Mouse (Mus musculus) cortical plate, adult 2 months (tissue): ENCODE results near the gene Unc5b. TPM values are rescaled to one million over a fixed set of nuclear protein-coding genes. Genes with fewer than 3 reads are reported as not detected.
A peak's percentile ranks its signal among the peaks of the same experiment; 100 is the strongest.

Experiments
- H3K27ac ChIP-seq: fragments of 200-500 bp; 2 replicates; pipeline ENCODE4 v1.5.1; 2012; ENCODE audit warnings: low read length, control low read depth, inconsistent platforms; ENCODE audit not compliant: insufficient read depth
- H3K4me1 ChIP-seq: fragments of 200-500 bp; 2 replicates; pipeline ENCODE4 v1.6.1; 2011; ENCODE audit warnings: low read length; ENCODE audit not compliant: control insufficient read depth, insufficient read depth
- H3K4me3 ChIP-seq: fragments of 200-500 bp; 2 replicates; pipeline ENCODE4 v1.5.1; 2011; ENCODE audit warnings: mild to moderate bottlenecking, low read length, control low read depth; ENCODE audit not compliant: insufficient read depth
- CTCF ChIP-seq: fragments of 200-500 bp; IDR thresholded peaks from 2 replicates; pipeline ENCODE4 v1.5.1; 2011; ENCODE audit warnings: mild to moderate bottlenecking, control low read depth, low read length; ENCODE audit not compliant: insufficient read depth; ENCODE audit errors: extremely low read depth
- POLR2A ChIP-seq: fragments of 200-500 bp; IDR thresholded peaks from 2 replicates; pipeline ENCODE4 v1.6.1; 2011; ENCODE audit warnings: mild to moderate bottlenecking, low read length, control low read depth; ENCODE audit not compliant: insufficient read depth; ENCODE audit errors: extremely low read depth
- polyA plus RNA-seq: library from polyadenylated mRNA; depleted of rRNA; stranded (reverse); fragments of >200 nt; gene quantifications from 2 replicates; pipeline ENCODE4 v1.2.3, GENCODE M21; 2012

Gene Unc5b
- polyA plus RNA-seq, 1 experiment, result 9.8 TPM

DNA sequence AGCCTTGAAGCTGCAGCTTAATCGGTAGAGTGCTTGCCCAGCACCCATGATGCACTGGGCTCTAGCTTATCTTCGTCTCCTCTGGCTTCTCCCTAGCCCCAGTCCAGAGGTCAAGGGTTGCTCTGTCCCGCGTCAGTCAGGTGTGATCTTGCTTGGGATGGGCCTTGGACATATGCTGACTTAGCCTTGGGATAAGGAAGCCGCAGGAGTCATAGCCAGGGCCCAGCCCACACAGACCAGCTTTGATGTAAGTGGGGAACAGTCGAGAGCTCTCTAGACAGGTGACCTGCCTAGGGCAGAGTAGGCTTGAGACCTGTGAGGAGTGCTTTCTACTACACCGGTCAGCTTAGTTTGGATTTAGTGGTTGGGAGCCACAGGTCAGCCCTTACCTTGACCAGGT lies 64.0 kb downstream of the Unc5b start:
- H3K27ac ChIP-seq, result no peak overlapping the region
- TF ChIP-seq CTCF (no peak), POLR2A (no peak)
- no peaks in the 10 kb centered on the region for H3K4me1 ChIP-seq
- H3K4me3 ChIP-seq, result no peak overlapping the region

DNA sequence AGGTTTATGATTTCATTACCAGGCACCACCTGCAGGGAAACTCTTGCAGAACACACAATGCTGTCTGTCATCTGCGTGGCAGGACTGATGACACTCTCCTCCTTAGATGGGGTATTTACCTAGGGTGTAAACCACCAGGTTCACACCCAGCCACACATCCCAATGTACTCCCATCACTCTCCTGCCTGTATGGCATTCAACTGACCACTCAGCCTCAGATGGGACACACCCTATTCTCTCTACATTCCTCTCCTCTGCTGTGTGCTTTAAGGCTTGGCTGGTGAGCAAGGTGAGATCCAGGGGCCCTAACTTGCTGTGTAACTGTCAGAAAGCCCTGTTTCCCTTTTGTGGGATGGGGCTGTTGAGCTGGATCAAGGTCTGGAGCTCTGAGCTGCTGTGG lies 69.3 kb downstream of the Unc5b start:
- TF ChIP-seq CTCF (no peak), POLR2A (no peak)
- Histone ChIP-seq H3K4me3 (no peak overlapping the region), H3K27ac (no peak overlapping the region), H3K4me1 (no peaks in the 10 kb centered on the region)

DNA sequence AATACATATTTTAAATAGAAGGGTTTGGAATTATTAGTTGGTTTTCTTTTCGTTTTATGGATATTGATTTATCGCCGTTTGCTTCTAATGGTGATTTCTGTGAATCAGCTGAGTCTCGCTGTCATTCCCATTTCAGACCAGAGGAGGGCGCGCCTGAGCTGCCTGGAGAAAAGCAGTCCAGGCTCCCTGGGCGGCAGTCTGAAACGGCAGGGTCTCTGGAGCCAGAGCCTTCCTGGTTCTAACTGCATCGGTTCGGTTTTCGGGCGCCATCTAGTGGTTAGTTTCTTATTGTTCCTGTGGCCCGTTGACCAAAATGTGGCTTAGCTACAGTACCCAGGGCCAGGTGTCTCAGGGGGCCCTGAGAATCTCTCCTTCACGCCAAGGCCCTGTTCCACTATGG lies 71.0 kb downstream of the Unc5b start:
- Histone ChIP-seq H3K27ac (no peak overlapping the region), H3K4me1 (no peaks in the 10 kb centered on the region), H3K4me3 (no peak overlapping the region)
- TF ChIP-seq CTCF (peak; percentile 86), POLR2A (no peak)

DNA sequence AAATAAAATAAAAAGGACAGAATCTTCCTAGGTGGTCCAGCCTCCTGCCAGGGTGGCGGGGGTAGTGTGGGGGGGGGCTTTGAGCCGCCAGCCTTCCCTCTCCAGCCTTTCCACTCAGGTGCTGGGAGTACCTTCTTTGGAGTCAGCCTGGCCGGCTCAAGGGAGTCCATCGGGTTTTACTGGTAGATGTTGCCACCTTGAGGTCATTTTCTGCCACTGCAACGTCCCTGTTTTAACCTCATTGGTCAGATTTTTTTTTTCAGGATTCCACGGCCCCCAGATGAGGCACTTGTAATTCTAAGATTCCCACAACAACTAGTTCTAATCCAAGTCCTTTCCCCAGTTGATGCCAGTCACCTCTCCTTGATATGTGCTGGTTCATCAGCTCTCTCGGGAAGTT lies 74.4 kb downstream of the Unc5b start:
- Histone ChIP-seq H3K27ac (no peak overlapping the region), H3K4me1 (no peaks in the 10 kb centered on the region), H3K4me3 (no peak overlapping the region)
- TF ChIP-seq POLR2A (no peak), CTCF (peak; percentile 80)

DNA sequence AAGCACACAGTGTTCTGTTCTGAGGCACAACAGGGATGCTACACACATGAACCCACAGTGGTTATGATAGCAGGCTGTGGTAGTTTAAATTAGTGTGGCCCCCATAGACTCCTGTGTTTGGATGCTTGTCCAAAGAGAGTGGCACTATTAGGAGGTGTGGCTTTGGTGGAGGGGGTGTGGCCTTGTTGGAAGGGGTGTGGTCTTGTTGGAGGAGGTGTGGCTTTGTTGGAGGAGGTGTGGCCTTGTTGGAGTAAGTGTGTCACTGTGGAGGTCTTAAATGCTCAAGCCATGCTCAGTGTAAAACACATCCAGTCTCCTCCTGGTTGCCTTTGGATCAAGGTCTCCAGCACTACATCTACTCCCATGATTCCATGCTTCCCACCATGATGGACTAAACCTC lies 75.2 kb downstream of the Unc5b start:
- H3K27ac ChIP-seq, result no peak overlapping the region
- TF ChIP-seq CTCF (no peak), POLR2A (no peak)
- no peak overlapping the region for H3K4me3 ChIP-seq
- H3K4me1 ChIP-seq, result no peaks in the 10 kb centered on the region

DNA sequence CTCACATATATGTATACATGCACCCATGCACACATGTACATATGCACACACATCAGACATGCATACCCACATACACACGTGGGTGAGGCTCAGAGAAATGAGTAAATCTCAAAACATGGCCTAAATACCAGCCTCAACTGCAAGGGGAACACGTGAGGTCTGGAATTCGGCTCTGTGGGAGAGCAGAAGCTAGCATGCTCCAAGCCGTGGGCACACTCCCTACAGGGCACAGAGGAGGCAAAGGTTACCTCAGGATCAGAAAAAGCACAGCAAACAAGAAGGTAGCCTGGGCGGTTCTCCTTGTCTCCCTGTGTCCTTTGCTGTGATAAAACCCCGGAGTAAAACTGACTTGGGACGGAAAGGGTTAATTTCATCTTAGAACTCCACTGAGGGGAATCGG lies 77.4 kb downstream of the Unc5b start:
- no peak for TF ChIP-seq CTCF
- TF ChIP-seq POLR2A, result no peak
- H3K27ac ChIP-seq, result no peak overlapping the region

DNA sequence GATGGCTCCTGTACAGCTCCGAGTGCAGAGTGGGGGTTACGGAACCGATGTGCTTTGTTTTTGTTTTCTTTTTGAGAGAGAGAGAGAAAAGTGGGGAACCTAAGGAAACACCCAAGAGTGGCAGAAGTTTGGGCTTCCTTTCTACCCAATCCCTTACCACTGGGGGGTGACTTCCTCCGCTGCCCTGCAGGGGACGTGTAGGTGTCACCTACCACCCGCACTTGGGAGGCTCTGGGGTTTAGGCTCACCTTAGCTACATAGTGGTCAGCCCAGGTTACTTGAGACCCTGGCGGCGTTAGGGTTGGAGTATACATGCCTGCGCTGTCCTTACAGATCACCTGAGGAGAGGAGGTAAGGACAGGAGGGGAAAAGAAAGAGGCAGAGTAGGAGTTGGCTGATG lies 78.1 kb downstream of the Unc5b start:
- Histone ChIP-seq H3K4me1 (no peaks in the 10 kb centered on the region), H3K4me3 (no peak overlapping the region), H3K27ac (no peak overlapping the region)
- TF ChIP-seq CTCF (no peak), POLR2A (no peak)

More for the DNA sequence above, 77.4 kb downstream of the Unc5b start:
- H3K4me1 ChIP-seq, result no peaks in the 10 kb centered on the region
- H3K4me3 ChIP-seq, result no peak overlapping the region

DNA sequence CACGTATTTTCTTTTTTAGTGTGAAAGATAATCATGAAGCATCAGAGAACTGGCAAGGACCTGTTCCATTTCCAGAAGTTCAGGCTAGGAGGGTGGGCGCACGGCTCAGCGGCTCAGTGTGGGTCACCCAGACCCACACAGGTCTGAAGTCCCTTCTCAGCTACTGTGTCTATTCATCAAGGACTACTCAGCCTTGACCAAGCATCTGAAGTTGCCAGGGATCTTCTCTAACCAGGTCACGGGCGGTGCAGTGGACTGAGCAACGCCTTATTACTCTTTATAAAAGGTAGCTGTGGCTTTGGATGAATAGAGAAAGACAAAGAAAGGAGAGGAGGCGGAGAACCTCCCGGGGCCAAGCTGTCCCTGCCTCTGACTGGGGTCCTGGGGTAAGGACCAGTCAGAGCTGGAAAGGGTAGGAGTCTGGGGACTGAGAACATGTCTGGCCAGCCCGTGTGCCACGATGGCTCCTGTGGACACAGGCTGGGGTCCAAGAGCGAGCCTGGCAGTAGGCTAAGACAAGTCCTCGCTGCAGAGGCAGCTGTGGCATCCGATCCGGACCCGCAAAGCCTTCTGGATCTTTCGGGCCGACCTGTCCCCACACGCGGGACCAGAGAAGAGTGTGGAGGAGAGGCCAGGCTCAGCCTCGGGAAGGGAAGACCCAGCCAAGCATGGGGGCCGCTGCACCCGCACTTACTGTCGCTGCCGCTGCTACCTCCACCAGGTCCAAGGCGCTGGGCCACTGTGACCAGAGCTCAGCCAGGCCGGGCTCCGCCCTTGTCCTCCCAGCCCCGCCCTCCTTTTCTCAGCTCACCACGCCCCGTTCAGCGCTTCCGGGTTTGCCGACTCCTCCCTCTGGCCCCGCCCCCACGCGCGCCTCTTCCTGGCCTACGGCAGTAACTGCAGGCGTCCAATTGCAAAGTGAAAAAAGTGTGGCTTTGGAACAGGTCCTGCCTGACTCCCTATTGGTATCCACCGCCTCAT lies 79.1 kb downstream of the Unc5b start, which contains the start of gene Slc29a3:
Slc29a3 (minus strand) TSS at position 755 of the 981 bp plus-strand sequence.
- TF ChIP-seq CTCF (peak; percentile 33; the same call in 1 of the 2 replicates), POLR2A (peak; percentile 86)
- Histone ChIP-seq H3K27ac (peak within 1 kb of the TSS; percentile 2; the same call in 1 of the 2 replicates), H3K4me1 (no peaks in the 10 kb centered on the region), H3K4me3 (peak within 1 kb of the TSS; percentile 58)

DNA sequence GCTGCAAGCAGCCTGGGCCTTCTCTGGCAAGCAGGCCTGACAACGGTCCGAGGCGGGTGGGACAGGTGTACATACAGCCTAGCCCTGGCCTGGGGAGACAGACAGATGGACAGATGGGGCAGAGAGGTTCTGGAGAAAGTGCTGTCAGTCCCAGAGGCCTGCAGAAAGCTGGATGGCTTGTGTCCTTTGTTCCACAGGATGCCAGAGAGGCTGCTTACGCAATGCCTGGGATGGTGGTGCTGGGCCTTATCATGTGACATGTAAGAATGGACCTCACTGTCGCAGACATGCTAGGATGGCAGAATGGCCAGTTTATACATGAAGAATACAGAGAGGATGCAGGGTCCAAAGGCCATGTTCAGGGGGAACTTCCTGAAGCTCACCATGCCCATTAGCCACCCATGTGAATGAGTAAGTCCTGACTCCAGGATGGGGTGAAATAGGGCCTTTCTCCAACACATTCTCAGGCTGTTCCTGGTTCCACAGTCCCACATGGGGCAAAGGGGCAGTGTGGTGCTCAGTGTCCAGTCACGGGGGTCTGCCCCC lies 83.6 kb downstream of the Unc5b start:
- Histone ChIP-seq H3K4me3 (no peak overlapping the region), H3K27ac (peak overlapping the region; percentile 16; the same call in 1 of the 2 replicates)

DNA sequence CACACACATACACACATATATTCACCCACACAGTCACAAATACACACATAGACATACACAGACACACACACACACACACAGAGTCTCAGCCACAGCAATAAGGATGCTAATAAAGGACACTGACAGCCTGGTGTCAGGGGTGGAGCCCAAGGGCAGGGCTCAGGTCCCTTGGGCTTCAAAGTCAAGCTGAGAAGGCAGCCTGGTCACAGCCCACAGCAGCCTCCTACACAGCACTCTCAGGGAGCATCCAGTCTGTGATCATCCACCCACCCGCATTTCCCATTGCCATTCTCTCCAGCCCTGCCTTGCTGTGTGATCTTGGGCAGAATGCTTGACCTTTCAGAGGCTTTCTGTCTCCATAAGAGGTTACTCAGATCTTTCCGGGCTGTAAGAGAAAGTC lies 84.9 kb downstream of the Unc5b start:
- Histone ChIP-seq H3K4me3 (no peak overlapping the region), H3K4me1 (no peaks in the 10 kb centered on the region), H3K27ac (no peak overlapping the region)
- no peak for TF ChIP-seq POLR2A
- no peak for TF ChIP-seq CTCF

More for the DNA sequence above, 83.6 kb downstream of the Unc5b start:
- no peak for TF ChIP-seq POLR2A
- no peak for TF ChIP-seq CTCF
- H3K4me1 ChIP-seq, result no peaks in the 10 kb centered on the region
